Mouse (Mus musculus): ENCODE measurements at regions not wholly inside any gene's neighbourhood (a gene's known extent, or its start where the extent isn't known, plus 50 kb on each side); places are given as distances from the start of the nearest gene placed in this dataset.
A peak's percentile ranks its signal among the peaks of the same experiment; 100 is the strongest.

DNA sequence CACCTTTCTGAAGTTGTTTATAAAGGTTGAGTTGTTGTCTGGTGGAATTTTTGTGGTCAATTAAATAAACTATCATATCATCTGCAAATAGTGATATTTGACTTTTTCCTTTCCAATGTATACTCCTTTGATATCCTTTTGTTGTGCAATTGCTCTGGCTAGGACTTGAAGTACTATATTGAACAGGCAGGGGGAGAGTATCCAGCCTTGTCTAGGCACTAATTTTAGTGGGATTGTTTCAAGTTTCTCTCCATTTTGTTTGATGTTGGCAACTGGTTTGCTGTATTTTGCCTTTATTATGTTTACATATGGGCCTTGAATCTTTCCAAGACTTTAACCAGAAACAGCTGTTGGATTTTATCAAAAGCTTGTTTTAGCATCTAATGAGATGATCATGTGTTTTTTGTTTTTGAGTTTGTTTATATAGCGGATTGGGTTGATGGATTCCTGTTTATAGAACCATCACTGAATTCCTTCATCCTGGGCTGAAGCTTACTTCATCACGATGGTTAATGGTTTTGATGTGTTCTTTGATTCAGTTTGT lies 383.3 kb downstream of the Amd2 start:
- peak; percentile 2 for DNase-seq

DNA sequence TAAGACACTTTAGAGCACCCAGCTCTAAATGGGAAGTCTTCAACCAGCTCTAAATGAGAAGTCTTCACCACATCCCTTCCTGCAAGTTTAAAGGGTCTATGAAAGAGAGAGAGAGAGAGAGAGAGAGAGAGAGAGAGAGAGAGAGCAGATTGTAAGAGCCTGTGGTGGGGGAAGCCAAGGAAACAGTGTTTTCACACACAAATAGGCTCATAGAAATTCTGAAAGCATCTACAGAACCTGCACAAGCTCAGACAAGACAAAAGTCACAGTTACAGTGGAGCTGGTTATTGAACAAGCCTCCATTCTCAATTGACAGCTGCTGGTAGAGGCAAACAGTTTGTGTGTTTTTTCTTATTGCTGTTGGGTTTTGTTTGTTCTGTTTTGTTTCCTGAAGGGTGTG lies 412.9 kb downstream of the Amd2 start:
- DNase-seq: no peak

DNA sequence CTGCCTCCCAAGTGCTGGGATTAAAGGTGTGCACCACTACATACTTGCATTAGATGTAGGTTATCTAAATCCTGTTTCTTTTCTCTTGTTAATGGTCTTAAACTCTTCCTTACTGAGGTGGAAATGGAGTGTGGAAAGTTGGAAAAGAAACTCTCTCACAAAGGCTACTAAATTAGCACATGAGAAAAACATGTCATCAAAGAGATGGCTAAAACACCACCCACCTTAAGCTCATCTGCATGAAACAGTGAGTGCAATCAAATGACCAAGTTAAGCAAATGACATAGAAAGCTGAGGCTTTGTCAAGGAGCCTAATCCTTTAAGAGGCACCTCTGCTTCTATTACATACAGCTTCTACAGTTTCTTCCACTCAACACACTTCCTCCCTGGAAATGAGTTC lies 446.6 kb downstream of the Amd2 start:
- DNase-seq: no peak

DNA sequence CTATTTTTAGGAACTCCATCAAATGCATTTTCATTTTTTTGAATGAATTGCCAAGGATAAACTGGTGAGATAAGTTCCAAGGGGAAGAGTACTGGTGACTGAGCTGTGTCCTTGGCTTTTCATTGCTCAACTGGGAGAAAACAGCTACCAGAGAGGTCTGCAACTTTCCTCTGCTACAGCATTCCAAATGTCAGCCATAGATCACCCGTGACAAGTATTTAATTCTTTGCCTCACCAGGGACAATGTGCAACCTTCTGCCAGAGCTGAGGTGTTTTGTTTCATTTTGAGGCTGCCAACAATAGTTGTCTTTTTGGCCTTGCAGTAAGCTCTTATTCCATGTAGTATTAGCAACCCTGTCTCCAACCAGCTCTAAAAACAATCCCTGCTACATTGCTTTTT lies 475.3 kb downstream of the Amd2 start:
- peak; percentile 16 for DNase-seq

DNA sequence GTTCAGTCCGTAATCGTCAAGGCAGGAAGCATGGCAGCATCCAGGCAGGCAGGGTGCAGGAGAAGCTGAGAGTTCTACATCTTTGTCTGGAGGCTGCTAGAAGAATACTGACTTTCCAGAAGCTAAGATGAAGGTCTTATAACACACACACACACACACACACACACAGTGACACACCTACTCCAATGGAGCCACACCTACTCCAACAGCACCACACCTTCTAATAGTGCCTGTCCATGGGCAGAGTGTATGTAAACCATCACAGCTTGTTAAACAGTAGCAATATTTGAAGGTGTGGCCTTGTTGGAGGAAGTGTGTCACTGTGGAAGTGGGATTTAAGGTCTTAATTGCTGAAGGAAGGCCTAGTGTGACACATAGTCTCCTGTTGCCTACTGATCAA lies 476.4 kb downstream of the Amd2 start:
- DNase-seq: no peak

DNA sequence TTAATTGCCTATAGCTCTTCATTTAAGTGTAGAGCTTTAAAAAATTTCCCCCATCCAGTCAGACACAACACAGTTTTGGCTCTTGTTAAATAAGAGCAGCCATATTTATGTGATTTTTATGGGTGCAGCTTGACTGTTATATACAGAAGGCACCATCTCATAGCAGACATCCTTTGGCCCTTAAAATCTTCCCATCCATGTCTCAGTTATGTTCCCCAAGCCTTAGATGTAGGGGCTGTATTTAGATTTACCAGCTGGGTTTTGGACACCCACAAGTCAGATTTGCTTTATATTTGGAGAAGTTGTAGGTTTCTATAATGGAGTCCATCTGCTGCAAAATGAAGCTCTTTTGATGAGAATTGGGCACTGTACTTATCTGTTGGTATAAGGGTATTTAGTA lies 482.2 kb downstream of the Amd2 start:
- no peak for DNase-seq

All from embryo, embryonic 11 days (tissue).